Mouse (Mus musculus) spleen, adult 18-20 months (tissue): ENCODE data around the gene Ppp1r3f.

Experiments
- DNase-seq, 2 experiments: peaks; one replicate each; pipeline ENCODE4 v3.0.0; 2022; ENCODE audit warnings: mixed read lengths in 2 of 2

Gene Ppp1r3f

DNA sequence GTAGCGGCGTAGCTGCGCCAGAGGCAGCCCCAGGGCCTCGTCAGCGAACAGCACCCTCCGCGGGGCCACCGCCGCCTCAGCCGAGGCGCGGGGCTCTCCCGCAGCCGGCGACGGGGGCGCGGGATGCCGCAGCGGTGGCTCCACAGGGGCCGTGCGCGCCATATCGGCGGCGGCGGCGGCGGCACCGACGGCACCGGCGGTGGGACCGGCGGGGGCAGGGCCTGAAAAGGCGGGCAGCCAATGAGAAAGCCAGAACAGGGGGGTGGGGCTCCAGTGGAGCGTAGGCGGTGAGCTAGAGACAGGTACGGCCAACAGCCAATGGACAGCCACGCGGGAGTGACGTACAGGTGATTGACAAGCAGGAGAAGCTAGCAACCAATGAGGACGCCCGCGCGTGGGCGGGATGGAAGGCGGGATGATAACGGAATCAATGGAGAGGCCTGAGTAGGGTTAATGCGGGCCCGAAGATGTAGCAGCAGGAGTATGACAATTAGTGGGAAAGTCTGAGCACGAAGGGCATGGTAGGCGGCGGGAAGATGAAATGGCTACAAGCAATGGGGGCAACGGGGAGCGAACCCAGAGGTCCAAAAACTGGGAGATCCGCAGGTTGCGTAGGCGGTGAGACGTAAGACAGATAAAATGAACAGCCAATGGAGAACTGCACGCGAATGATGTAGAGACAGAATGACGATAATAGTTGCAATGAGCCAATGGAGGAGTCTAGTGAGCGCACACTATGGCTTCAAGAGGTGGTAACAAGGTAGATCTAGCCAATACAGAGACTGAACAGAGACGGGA lies at the start of gene Ppp1r3f:
TSS of gene Ppp1r3f (minus strand) at position 197 of the 798 bp plus-strand sequence.
- DNase-seq = peak; percentile 86 to 89

DNA sequence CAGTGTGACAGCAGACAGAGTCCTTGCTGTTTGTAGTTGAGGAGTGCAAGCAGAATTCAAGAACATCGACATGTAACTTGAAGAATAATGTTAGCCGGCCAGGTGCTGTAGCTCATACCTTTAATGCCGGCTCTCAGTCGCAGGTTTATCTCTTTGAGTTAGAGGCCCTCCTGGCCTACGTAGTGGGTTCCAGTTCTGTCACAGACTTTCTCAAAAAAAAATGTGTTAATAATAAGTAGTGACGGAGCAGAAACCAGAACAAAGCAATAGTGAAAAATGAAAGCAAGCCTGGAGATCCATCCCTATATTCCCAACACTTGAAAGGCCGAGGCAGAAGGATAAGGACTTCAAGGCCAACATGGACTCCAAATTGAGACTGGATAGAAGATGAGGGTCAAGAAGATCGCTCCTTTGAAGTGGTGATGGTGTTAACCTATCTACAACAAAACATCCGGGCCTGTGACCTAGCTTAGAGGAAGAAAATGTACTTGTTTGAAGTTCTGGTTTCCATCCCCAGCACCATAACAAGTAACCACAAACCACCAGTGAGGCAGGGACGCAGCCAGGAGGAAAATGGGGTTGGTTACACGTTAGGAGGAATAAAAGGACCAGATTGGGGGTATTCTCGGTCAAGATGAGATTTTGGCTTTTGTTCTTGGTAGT lies 43.9 kb upstream of the Ppp1r3f start:
- DNase-seq = no peak

DNA sequence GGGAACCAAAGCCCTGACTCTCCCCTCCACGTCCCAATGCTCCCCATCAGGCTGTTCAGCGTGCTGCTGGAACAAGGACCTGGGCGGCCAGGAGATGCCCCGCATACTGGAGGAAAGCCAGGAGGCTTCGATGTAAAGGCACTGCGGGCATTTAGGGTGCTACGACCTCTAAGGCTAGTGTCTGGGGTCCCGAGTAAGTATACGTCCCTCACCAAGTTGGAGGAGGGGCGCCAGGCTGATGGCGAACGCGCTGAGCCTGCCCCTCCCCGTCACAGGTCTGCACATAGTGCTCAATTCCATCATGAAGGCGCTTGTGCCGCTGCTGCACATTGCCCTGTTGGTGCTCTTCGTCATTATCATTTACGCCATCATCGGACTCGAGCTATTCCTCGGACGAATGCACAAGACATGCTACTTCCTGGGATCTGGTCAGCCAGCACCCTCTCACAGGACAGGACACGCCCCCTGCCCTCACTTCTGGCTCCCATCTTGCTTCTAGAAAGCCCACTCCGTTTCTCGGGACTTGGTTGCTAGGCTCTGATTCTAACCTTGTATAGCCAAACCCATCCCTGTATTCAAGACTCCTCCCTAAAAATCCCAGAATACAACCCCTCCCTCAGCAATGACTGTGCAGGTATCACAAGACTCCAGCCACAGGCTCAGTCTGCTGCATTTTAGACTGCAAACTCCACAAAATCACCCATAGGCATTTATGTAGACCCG lies 36.6 kb upstream of the Ppp1r3f start:
- DNase-seq = no peak

DNA sequence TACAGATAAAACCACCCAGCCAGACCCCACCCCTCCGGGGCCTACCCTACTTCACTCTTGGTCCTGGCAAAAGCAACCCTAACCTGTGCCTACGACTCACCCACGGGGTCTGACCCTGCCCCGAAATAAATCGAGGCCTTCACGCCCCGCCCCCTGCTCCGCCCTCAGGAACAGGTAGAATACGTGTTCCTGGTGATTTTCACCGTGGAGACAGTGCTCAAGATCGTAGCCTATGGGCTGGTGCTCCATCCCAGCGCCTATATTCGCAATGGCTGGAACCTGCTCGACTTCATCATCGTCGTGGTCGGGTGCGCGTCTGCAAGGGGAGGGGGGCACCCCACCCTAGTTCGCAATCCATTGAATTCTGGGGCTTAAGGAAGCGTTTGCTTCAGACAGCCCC lies 36.0 kb upstream of the Ppp1r3f start:
- no peak for DNase-seq

DNA sequence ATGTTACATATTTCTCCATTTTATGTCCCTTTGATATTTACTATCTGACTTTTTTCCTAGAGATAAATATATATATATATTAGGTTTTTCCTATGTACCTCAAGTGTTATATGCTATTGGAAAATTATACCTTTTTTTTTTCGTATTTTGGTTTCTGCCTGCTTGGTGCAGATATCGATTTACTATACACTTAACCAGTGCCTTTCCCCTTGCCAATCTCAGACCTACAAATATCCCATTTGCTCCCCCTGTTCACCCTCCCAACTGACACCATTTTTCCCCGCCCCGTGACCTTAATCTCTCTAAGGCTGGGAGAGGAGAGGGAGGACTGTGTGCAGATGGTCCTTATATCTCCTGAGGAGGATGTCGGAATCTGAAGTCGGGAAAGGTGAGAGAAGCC lies 32.7 kb upstream of the Ppp1r3f start, which contains the start of gene Cacna1f:
TSS of gene Cacna1f (plus strand) at position 301 of the 400 bp plus-strand sequence.
- no peak for DNase-seq

DNA sequence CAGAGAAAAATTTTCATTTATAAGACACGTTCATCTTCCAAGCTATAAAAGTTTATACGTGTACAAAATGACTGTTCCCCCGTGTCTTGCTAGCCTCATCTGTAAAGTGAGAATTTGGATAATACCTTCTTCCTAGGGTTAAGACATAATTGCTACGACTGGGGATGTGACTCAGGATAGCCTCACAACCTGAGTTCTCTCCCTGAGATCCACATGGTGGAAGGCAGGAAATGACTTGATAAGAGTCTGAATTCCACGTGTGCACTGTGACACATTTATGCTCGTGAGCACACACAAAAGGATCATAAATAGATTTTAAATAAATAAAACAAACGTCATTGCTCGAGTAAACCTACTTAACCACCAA lies 31.5 kb upstream of the Ppp1r3f start:
- DNase-seq = no peak

DNA sequence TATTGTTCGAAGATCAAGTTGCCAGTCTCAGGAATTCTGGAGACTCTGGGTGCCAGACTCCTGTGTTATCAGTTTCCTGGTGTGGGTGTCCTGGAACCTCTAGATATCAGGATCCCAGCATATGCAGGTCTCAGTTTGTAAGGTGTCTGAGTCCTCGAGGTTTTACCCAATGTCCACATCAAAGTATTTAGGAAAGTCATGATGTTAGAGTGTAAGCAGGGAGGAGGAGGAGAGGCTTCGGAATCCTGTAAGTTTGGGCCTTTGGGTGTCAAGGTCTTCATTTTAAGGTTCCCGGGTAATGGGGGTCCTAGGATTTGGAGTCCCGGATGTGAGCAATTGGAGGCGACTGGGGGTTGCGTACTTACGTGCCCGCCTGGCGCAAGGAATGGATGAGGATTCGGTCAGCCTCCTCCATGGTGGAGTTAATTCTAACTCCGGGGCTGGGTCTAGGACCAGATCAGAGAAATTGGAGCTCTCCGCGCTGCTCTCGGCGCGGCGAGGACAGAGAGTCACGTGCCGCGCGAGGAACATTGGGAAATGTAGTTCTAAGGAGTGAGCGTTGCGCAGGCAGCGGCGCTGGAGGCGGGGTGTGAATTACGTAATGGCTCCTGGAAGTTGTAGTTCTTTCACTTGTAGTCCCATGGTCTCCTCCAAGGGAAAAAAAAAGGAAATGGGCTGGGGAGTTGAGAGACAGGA lies 30.9 kb upstream of the Ppp1r3f start, which contains the start of gene Ccdc22:
TSS of gene Ccdc22 (minus strand) at position 639 of the 696 bp plus-strand sequence.
- peak; percentile 71 to 74 for DNase-seq

DNA sequence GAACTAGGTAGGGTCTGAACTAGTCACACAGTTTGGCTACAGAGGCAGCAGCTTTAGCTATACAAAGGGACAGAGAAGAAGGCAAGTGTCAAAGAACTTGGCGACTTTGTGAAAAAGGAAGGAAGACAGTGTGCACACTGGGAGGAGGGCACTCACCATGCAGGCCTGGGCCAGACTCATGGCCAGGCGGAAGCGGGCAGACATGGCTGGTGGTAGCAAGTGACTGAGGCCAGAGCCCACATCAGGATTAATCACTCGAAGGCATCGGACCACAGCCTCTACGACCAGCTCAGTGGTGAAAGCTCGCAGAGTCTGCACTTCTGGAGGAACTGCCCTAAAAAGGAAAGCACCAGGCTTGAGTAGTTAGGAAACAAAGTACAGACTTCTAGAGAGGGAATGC lies 29.9 kb upstream of the Ppp1r3f start:
- DNase-seq = no peak

DNA sequence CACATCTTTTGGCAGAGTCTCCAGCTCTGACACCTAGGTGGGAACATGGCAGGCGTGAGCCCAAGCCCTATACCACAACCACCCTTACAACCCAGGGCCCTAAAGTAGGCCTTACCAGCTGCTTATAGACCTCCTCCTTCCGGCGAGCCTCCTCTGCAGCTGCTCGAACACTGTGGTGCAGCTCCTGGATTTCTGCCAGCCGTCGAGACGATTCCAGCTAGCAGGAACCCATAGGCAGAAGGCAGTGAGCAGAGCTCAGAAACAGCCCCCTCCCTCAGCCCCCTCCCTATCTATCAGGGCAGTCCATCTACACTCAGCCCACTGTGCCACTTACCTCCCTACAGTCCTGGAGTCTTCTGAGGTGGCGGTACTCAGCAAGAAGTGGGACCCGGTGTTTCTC lies 21.3 kb upstream of the Ppp1r3f start:
- no peak for DNase-seq

DNA sequence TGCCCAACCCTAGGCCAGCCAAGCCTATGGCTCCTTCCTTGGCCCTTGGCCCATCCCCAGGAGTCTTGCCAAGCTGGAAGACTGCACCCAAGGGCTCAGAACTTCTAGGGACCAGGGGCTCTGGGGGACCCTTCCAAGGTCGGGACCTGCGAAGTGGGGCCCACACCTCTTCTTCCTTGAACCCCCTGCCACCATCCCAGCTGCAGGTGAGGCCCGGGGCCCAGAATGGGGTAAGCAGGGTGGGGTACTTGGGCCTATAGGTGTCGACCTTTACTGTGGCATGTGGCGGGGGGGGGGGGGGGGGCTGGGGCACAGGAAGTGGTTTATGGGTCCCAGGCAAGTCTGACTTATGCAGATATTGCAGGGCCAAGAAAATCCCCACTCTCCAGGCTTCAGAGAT lies 12.3 kb upstream of the Ppp1r3f start:
- no peak for DNase-seq

DNA sequence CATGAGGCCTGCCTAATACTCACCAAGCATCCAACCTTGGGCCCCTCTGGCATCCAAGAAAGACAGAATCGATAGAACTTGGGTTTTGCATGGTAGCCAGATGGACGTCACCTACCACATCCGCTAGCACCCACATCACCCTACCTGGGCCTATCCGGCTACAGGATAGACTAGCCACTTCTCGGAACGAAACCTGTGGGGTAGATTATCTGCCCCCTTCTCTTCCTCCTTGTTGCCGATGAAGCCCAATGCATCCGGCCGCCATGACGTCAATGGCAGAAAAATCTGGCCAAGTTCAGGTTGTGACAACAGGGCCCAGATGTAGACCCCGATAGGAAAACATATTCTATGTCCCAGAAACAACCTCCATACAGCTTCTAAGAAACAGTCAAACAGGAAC lies 9.8 kb upstream of the Ppp1r3f start:
- DNase-seq = no peak

DNA sequence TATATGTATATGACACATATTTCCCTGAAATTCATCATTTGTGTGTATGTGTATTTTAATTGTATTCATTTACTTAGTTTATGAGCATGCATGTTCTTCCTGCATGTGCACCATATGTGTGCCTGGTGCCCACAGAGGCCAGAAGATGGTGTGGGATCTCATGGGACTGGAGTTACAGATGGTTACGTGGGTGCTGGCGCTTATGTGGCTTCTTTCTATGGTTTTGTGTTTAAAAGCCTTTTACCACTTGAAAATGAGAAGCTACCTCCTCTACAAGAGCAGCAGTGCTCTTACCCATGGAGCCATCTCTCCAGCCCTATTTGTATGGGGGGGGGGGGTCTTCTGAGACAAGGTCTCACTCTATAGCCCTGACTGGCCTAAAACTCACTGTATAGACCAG lies 7.1 kb upstream of the Ppp1r3f start:
- DNase-seq = no peak

DNA sequence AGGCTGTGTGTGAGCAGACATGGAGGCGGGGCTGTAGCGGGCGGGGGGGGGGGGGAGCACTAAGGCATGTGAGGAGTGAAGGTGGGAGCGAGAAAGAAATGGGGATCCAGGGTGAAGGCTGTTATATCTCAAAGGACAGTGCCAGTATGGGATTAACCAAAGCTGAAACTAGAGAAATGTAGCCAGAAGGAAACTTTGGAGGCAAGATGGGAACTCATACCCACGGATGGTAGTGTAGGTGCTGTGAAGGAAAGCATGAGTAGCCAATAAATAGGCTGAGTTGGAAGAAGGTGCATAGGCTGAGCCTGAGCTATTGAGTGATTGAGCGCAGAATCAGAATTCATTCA lies 775 bp upstream of the Ppp1r3f start:
- DNase-seq = no peak

DNA sequence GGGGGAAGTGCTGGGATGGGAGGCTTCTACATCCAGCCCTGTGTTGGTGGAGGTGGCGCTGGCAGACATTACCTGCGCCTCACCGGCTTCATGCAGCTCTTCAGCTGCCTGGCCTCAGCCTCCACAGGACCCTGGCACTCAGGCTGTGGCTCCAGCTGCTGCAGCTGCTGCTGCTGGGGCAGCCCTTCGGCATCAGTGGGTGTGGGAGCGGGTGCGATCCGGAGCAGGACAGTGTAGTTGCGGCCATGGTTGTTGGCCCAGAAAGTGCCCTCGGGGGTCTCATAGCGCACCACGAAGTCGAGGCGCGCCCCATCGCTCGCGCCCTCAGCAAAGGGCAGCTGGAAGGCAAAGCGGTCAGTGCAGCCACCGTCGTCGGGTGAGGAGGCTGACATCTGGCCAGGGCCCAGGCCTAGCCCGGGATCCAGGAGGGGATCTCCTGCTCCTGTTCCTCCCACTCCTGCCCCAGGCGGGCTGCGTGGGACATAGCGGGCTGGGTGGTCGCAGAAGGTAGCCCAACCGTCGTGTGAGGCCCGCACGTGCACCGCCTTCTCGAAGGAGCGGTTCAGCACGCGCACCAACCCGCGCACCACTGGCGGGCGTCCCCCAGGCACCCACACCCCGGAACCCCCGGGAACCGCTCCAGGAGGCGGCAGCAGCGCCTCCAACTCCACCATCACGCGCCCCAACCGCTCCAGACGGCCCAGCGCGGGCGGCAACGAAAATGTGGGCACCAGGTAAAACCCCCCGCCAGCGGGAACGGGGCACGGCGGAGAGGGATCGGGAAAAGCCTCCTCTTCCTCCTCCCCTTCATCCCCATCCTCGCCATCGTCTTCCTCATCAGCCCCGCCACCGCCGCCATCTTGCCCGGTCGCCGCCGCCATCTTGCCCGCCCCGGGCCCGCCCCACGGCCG lies 652 bp downstream of the Ppp1r3f start, which contains the start of gene Foxp3:
TSS of gene Foxp3 (plus strand) at position 469 of the 911 bp plus-strand sequence.
- no peak for DNase-seq

DNA sequence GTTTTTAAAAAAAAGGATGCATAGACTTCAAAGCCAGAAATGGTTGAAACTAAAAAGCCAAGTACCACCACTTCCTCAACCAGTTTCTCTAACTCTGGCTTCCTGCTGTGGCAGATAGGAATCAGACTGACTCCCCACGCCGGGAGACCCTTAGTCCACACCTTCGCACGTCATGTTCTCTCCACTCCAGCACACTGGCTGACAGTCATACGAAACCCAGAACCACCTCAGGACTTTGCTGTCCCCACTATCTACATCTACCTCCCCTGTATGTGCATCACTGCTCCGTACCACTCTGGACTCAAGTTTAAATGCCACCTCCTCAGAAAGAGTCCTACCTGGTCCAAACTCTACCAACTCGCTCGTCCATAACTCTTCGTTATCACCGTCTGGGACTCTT lies 1.6 kb downstream of the Ppp1r3f start:
- DNase-seq = no peak

DNA sequence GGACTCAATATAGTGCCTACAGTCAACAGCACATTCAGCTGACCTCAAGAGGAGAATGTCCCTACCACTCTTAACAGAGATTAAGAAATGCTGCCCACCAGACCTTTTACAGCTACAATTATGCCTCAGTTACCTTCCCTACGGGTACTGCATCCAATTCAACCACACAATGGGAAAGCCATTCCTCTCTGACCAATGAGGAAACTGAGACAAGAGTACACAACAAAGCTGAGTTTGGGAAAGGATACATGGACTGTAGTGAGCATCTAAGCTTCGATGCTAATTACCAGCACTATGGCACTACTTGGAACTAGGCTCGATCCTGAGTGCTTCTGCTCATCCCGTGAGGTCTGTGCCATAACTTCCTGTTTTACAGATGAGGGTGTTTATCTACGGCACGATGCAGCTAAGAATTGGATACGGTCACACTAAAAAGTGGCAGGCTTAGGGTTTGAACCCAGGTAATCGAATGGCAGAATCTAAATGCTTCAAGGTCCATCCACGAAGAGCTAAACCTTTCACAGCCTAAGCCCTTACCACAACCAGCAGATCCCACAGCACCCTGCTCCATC lies 2.4 kb downstream of the Ppp1r3f start:
- no peak for DNase-seq

DNA sequence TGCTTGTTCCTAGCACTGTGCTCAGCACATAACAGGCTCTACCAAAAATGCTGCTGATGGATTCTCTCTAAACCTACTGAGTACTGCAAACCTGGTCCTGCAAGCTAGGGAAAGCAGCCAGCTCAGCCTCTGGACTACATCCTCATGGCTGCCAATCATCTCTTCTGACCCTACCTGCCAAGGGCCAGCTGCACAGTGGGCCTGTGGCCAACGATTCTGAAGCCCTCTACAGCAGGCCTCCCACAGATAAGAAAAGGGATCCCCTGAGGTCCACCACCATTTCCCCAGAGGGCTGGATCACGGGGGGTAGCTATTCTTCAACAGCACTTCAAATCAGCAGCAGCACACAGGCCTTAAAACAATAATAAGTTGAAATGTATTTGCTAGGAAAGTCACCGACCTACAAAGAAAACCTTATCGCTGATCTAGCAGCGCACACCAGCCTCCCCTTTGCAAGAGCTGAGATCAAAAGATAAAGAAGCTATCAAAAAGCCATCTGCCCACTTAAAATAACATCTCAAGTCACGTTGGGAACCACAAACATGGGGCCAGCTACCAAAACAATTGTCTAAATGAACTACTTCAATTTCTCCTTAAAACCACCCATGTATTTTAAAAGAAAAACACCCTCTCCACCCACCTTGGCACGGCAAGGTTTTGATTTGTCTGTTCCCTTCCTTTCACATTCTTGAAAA lies 3.5 kb downstream of the Ppp1r3f start:
- DNase-seq = no peak

DNA sequence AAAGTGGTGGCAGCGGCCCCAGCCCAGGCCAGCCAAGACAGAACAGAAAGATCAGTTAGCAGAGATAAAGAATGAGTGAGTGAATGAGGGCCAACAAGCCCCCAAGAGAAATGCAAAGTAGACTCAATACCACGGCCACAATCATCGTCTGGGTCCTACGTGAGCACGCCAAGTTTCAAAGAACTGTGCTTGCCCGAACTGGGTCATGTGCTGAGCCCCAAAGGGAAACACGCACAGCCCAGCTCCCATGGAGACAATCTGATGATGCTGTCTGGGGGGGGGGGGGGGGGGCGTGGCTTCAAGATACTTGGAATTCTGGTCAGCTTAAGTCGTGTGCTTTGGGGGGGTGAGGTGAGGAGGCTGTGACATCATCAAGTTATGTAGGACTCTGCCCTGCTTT lies 6.6 kb downstream of the Ppp1r3f start:
- DNase-seq = no peak

DNA sequence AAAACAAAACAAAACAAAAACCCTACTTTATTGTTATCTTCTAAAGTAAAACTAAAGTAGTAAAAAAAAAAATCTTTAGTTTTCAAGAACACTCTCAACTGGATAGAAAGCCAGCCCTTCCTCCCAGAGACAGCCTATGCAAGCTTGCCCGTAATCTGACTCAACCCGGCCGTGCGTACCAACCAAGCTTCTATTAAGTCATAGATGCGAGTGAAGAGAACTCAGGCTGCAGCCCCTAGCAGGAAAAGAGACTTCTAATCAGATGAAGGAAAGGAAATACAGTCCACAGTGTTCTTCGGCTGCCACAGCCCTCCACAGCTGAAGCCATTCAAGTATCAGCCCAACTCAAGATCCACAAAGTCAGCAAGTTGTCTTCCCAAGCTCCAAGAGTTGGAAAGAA lies 7.7 kb downstream of the Ppp1r3f start:
- no peak for DNase-seq

DNA sequence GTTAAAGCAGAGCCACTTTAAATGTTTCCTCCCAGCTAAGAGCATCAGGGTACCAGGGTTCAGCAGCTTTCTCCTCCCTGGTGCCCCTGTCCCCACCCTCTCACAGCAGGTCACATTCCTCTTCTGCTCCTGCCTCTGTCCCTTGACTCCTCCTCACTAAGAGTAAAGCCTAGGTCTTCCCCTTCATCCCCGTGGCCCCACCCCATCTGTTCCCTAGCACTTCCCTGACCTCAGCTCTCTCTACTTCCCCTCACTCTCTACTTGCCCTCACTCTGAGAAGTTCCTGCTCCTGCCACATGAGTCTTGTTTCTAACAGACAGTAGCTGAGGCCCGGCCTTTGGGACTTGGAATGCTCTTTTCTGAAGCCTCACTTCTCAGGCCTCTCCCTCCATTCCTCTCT lies 11.0 kb downstream of the Ppp1r3f start:
- no peak for DNase-seq

DNA sequence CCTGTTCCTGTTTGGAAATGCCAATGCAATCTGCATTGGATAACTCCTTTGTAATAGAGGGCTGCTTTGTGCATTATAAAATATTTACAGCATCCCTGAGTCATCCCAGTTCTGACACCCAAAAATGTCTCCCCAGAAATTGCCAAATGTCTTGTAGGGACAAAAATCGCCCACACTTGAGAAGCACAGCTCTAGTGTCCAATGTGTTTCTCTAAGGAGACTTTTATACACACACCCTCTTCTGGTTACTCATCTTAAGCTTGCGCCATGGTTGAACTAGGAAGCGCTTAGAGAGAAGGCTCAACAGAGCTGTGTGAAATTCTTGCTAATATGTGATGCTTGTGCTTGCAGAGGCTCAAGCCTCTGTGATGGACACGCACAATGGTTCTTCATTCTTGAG lies 20.6 kb downstream of the Ppp1r3f start:
- DNase-seq = no peak
